Mouse (Mus musculus) E14TG2a.4 (cell line): ENCODE results near the gene Rpl5.

Experiments used
- CTCF ChIP-seq: conservative IDR thresholded peaks from 2 replicates; pipeline ENCODE4 v1.5.1; 2014; ENCODE audit warnings: low read length
- NANOG ChIP-seq: IDR thresholded peaks from 2 replicates; pipeline ENCODE4 v1.6.1; 2014; ENCODE audit warnings: borderline replicate concordance, low read length, mixed read lengths
- POU5F1 ChIP-seq: IDR thresholded peaks from 2 replicates; pipeline ENCODE4 v1.6.1; 2014; ENCODE audit warnings: low read length, borderline replicate concordance

GRCm38 (mm10) chr5:107855546-107855945 is 44.8 kb upstream of the Rpl5 start:
- TF ChIP-seq CTCF (no peak), NANOG (no peak), POU5F1 (no peak)
